Mouse (Mus musculus) ES-E14 (cell line): ENCODE results near the gene Ift140. TPM values are rescaled to one million over a fixed set of nuclear protein-coding genes. Genes with fewer than 3 reads are reported as not detected.

Source experiments
- DNase-seq: peaks from one replicate; pipeline ENCODE4 v3.0.0-alpha.2; 2013; ENCODE audit warnings: low read depth, low spot score
- H3K27ac ChIP-seq: 2 replicates; pipeline ENCODE4 v1.5.1; 2012; ENCODE audit warnings: low read depth, mild to moderate bottlenecking, low read length, moderate library complexity, mixed read lengths; ENCODE audit not compliant: poor library complexity, insufficient read depth, severe bottlenecking
- H3K36me3 ChIP-seq: 2 replicates; pipeline ENCODE4 v1.6.1; 2012; ENCODE audit warnings: mild to moderate bottlenecking, low read length, moderate library complexity, mixed read lengths; ENCODE audit not compliant: control insufficient read depth, poor library complexity, insufficient read depth, severe bottlenecking
- H3K4me1 ChIP-seq, 2 experiments: fragments of 150-350 bp in 1 of 2; sonication (generic) in 1 of 2; 2 replicates each; pipeline ENCODE4 v1.6.1; 2012; ENCODE audit warnings: low read length in 2 of 2, mild to moderate bottlenecking in 1 of 2, mixed read lengths in 1 of 2; ENCODE audit not compliant: control insufficient read depth in 2 of 2, insufficient read depth in 2 of 2, poor library complexity in 1 of 2
- H3K4me3 ChIP-seq, 2 experiments: fragments of 150-350 bp in 1 of 2; sonication (generic) in 1 of 2; 2 replicates each; pipeline ENCODE4 v1.5.1; 2012; ENCODE audit warnings: low read length in 2 of 2, low read depth in 1 of 2, mild to moderate bottlenecking in 1 of 2, mixed read lengths in 1 of 2; ENCODE audit not compliant: insufficient read depth in 1 of 2, poor library complexity in 1 of 2, severe bottlenecking in 1 of 2
- H3K9ac ChIP-seq: 2 replicates; pipeline ENCODE4 v1.6.1; 2012; ENCODE audit warnings: low read depth, mild to moderate bottlenecking, low read length, mixed read lengths; ENCODE audit not compliant: poor library complexity, insufficient read depth, severe bottlenecking
- H3K9me3 ChIP-seq: fragments of 150-350 bp; sonication (generic); 2 replicates; pipeline ENCODE4 v1.6.1; 2012; ENCODE audit warnings: low read depth, mild to moderate bottlenecking, low read length; ENCODE audit not compliant: control insufficient read depth, insufficient read depth
- CHD2 ChIP-seq: IDR thresholded peaks from 2 replicates; pipeline ENCODE4 v1.6.1; 2014; ENCODE audit warnings: mild to moderate bottlenecking, low read depth, low read length, inconsistent platforms
- HCFC1 ChIP-seq: IDR thresholded peaks from 2 replicates; pipeline ENCODE4 v1.6.1; 2012; ENCODE audit warnings: low read length, inconsistent platforms, borderline replicate concordance; ENCODE audit not compliant: insufficient read depth
- MAFK ChIP-seq: IDR thresholded peaks from 2 replicates; pipeline ENCODE4 v1.6.1; 2014; ENCODE audit warnings: mild to moderate bottlenecking, low read depth, low read length, inconsistent platforms; ENCODE audit not compliant: insufficient read depth
- ZC3H11A ChIP-seq: IDR thresholded peaks from 2 replicates; pipeline ENCODE4 v1.6.1; 2012; ENCODE audit warnings: low read depth, mild to moderate bottlenecking, inconsistent platforms, low read length, borderline replicate concordance
- ZNF384 ChIP-seq: IDR thresholded peaks from 2 replicates; pipeline ENCODE4 v1.6.1; 2012; ENCODE audit warnings: low read depth, low read length, inconsistent platforms
- in situ Hi-C, 2 experiments: fragments of 600-800 bp; cut with MboI; formaldehyde crosslinking; loops; one replicate each; pipeline ENCODE4 v1.15.1; 2025; ENCODE audit warnings: low sequenced_read_pairs in 2 of 2, inconsistent platforms in 1 of 2; ENCODE audit not compliant: unreplicated experiment in 2 of 2
- total RNA-seq: library from RNA; depleted of rRNA; stranded (reverse); fragments of 300-350 nt; gene quantifications from 2 replicates; pipeline ENCODE4 v1.2.3, GENCODE M21; 2012

Ift140 gene
- total RNA-seq, 1 experiment = 8.1 TPM

GRCm38 (mm10) chr17:25111220-25111619, 95.3 kb downstream of the Ift140 start:
- in situ Hi-C loops = no loop called here
- no peak for TF ChIP-seq ZC3H11A
- no peak for TF ChIP-seq MAFK
- TF ChIP-seq CHD2 = no peak
- no peak for TF ChIP-seq HCFC1
- Histone ChIP-seq H3K9ac (no peak overlapping the region), H3K27ac (no peak overlapping the region), H3K9me3 (no peaks in the 10 kb centered on the region), H3K4me1 (peaks cover 2 to 7% of the 10 kb centered on the region in 2 experiments; a peak in 3 of 4 replicates), H3K4me3 (no peak overlapping the region), H3K36me3 (peaks cover 34% of the 10 kb centered on the region; the same call in 1 of the 2 replicates)
- no peak for DNase-seq

GRCm38 (mm10) chr17:25111739-25112422, 96.0 kb downstream of the Ift140 start:
- H3K9me3 ChIP-seq = no peaks in the 10 kb centered on the region
- no peak overlapping the region for H3K27ac ChIP-seq
- H3K36me3 ChIP-seq = peaks cover 30% of the 10 kb centered on the region; the same call in 1 of the 2 replicates
- no peak for DNase-seq
- H3K9ac ChIP-seq = no peak overlapping the region
- no peak for TF ChIP-seq HCFC1
- no peak for TF ChIP-seq CHD2
- TF ChIP-seq ZC3H11A = no peak
- TF ChIP-seq MAFK = no peak
- no peak for TF ChIP-seq ZNF384
- in situ Hi-C loops = no loop called here
- H3K4me1 ChIP-seq = peaks cover 2 to 7% of the 10 kb centered on the region in 2 experiments; a peak in 3 of 4 replicates
- H3K4me3 ChIP-seq = no peak overlapping the region

GRCm38 (mm10) chr17:25112423-25112810, 96.5 kb downstream of the Ift140 start:
- Histone ChIP-seq H3K9me3 (no peaks in the 10 kb centered on the region), H3K9ac (no peak overlapping the region), H3K27ac (no peak overlapping the region), H3K4me1 (peaks cover 2 to 7% of the 10 kb centered on the region in 2 experiments; a peak in 3 of 4 replicates), H3K4me3 (no peak overlapping the region), H3K36me3 (peaks cover 26% of the 10 kb centered on the region; the same call in 1 of the 2 replicates)
- TF ChIP-seq MAFK (no peak), ZC3H11A (no peak)
- no peak for DNase-seq
- in situ Hi-C loops = no loop called here

- no peaks in the 10 kb centered on the region for H3K9me3 ChIP-seq
- H3K9ac ChIP-seq = peak overlapping the region; percentile 89
- peak; percentile 8 for DNase-seq
- in situ Hi-C loops = no loop called here
- peaks cover 17% of the 10 kb centered on the region; the same call in 1 of the 2 replicates for H3K36me3 ChIP-seq
- H3K27ac ChIP-seq = no peak overlapping the region; the same call in 1 of the 2 replicates
- peaks cover 2 to 7% of the 10 kb centered on the region in 2 experiments; a peak in 3 of 4 replicates for H3K4me1 ChIP-seq
- no peak for TF ChIP-seq ZC3H11A
- TF ChIP-seq CHD2 = no peak
- TF ChIP-seq MAFK = no peak
- no peak for TF ChIP-seq ZNF384
- no peak for TF ChIP-seq HCFC1
- H3K4me3 ChIP-seq = peak overlapping the region; percentile 72 to 75
Observed at GRCm38 (mm10) chr17:25114908-25115645, 99.2 kb downstream of the Ift140 start.
